Mouse (Mus musculus): ENCODE data around the gene Cyp27b1.

Cyp27b1 gene

DNA sequence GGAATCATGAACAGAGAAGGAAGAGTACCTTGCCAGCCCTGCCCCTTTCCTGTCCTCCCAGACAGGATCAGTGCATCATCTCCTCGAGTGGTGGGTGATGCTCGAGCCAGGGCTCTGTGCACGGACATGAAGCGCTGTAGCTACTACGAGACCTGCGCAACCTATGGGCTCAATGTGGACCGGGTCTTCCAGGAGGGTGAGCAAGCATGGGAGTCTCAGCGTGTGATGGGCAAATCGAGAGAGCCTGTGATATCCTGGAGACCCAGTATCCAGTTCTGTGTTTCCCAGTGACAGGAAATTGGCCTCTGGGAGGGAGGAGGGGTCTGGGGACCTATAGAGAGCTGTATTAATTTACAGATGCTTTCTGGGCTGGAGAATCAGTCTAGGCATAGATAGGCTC is 37.0 kb downstream of the Cyp27b1 start:
- CTCF ChIA-PET, result no interaction called here

DNA sequence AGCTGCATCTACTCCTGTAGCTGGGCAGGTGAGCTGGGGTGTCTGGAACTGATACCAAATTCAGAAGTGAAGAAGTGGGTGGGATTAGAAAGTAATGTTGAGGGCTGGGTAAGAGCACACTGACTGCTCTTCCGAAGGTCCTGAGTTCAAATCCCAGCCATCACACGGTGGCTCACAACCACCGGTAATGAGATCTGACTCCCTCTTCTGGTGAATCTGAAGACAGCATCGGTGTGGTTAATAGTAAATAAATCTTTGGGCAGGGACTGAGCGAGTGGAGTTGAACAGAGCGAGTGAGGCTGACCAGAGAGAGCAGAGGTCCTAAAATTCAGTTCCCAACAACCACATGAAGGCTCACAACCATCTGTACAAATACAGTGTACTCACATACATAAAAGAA is 37.6 kb downstream of the Cyp27b1 start:
- CTCF ChIA-PET, result interaction anchor here (0.7 kb wide), 1 partner anchor 52 kb away, joined by 5 read pairs; no protein-coding TSS in a partner anchor

DNA sequence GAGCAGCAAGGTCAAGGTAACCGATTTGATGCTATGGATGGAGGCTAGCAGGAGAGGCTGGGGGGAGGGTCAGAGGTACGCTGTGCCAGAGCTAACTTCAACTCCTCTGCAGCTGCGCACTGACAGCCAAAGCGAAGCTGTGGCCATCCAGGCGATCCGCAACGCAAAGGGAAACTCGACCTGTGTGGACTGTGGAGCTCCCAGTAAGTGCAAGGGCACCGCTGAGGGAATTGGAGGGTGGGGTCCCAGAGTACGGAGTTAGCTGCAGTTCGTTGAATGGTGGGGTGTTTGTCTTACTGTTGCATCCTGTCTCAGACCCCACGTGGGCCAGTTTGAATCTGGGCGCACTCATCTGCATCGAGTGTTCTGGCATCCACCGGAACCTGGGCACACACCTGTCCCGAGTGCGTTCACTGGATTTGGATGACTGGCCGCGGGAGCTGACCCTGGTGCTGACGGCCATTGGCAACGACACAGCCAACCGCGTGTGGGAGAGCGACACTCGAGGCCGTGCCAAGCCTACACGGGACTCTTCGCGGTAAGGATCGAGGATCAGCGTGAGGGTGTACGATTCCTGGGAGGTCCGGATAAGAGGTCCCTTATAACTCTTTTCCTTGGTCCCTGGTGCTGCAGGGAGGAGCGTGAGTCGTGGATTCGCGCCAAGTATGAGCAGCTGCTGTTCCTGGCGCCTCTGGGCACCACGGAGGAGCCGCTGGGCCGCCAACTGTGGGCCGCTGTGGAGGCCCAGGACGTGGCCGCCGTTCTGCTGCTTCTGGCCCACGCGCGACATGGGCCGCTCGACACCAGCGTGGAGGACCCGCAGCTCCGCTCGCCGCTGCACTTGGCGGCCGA is 42.7 kb downstream of the Cyp27b1 start:
- CTCF ChIA-PET, result no interaction called here

DNA sequence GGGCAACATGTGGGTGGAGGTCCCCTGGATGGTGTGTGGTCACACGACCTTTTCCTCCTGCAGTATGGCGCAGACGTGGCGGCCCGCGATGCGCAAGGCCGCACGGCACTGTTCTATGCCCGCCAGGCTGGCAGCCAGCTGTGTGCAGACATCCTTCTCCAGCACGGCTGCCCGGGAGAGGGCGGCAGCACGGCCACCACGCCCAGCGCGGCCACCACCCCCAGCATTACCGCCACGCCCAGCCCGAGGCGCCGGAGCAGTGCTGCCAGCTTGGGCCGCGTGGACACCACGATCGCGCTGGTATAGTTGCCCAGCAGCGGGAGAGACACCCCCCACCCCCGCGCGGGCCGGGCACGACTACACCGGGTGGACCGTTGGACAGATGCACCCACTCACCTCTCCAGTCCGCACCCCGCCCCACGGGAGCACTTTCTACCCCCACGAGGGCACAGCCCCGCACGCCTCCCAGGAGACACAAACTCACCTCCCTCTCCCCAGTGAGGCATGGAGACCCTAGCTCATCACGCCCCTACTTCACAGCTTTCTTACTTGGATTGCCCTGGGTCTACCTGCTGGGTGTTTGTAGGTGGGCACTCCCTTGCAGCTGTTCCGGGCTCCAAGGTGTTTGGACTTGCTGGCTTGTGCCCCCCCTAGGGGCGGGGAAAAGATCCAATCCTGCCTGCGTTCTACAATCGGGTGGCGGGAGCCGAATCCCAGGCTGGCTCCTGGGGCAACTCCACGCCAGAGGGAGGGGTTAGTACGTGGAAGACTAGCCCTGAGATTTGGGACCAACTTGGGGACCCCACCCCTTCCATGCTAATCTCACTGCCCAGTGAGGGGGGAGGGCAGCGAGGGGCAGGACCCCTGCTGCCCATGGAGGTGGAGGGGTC is 43.7 kb downstream of the Cyp27b1 start:
- CTCF ChIA-PET, result no interaction called here

- CTCF ChIA-PET, result no interaction called here
These were observed 44.7 kb downstream of the Cyp27b1 start for GRCm38 (mm10) chr10:127092742-127093141.

GRCm38 (mm10) chr10:127094382-127094802 is 46.3 kb downstream of the Cyp27b1 start:
- CTCF ChIA-PET, result interaction anchor here (0.6 kb wide), 1 partner anchor 522 kb away, joined by 3 read pairs; no protein-coding TSS in a partner anchor

DNA sequence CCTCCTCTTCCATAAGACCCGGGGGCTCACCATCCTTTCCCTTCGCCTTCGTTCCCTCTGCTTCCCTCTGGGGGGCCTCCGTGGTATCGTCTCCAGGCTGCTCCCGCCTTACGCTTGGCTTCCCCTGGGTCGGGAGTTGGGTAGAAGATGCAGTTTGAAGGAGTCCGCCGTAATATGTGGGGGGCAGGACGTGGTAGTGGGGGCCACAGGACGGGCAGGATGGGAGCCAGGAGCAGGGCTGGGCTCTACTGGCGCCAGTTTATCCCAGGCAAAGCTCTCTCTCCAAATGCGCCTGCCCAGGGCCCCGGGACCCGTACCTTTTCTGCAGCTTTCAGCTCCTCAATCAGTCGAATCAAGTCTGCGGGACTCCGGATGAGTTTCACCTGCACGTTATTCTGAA is 50.5 kb downstream of the Cyp27b1 start:
- CTCF ChIA-PET, result no interaction called here

DNA sequence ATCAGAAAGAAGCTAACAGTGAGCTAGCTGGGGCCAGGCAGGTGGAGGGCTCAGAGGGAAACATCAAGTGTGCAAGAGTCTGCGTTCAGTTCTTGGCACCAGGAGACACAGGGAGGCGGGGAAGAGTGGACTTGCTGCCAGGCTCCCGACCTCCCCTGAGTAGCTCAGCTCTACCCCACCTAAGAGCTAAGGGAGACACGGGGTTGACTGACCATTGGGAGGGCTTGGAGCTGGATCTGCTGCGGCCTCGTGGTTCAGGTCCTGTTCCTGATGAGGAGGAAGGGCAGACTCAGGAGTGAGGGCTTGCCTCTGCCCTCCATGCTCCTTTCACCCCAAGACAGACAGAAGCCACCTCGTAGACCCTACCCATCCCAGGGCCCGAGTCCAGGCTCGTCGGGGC is 51.1 kb downstream of the Cyp27b1 start:
- CTCF ChIA-PET, result no interaction called here

DNA sequence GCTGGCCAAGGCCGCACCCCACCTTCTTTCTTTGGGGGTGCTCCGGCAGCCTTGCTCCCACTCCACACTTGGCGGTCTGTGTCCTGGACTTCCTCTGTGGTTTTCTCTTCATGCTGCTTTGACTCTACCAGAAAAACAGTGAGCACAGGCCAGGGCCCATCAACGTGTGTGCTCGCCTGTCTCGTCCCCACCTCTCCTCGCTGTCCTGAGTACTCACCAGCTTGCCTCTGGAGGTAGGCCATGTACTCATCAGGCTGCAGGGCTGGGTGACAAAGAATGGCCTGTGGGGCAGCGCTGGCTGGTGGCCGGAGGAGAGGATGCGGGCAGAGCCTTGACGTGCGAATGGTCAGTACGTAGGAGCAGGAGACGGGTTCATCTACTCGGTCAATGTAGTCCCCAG is 51.8 kb downstream of the Cyp27b1 start:
- CTCF ChIA-PET, result interaction anchor here (0.5 kb wide), 2 partner anchors 183 to 1673 kb away, joined by 4 to 7 read pairs; no protein-coding TSS in a partner anchor

DNA sequence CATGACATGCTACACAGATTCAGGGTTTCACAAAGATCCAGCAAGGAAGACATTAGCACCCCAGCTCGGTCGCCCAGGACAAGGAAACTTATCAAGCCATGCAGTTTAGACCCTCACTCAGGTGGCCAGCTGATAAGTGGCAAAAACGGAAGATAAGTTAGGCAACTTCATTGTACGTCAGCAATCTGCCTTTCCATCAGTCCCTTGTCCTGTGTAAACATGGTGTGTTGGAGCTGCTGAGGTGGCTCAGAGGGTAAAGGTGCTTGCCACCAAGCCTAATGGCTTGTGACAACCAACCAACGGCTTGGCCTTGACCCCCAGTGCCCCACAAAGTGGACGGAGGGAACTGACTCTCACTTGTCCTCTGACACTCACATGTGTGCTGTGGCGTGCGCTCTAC is 52.4 kb downstream of the Cyp27b1 start:
- CTCF ChIA-PET, result interaction anchor here (0.5 kb wide), 2 partner anchors 184 to 1673 kb away, joined by 4 to 7 read pairs; no protein-coding TSS in a partner anchor

- CTCF ChIA-PET, result no interaction called here
These were observed 53.1 kb downstream of the Cyp27b1 start for GRCm38 (mm10) chr10:127101151-127101550.

Measured in spleen, embryonic (tissue).